Mouse (Mus musculus): ENCODE measurements around the gene Tbc1d10b.

GRCm38 (mm10) chr7:127231376-127231775, 23.1 kb upstream of the Tbc1d10b start:
- no peak for TF ChIP-seq MAX (IDR thresholded peaks at IDR 0.05; ENCODE audit: low read depth)
- no peak for TF ChIP-seq CEBPB (IDR thresholded peaks at IDR 0.05; ENCODE audit: insufficient read depth, poor library complexity, severe bottlenecking)
- TF ChIP-seq USF1 (IDR thresholded peaks at IDR 0.05; ENCODE audit: low read depth): no peak
- TF ChIP-seq E2F4 (IDR thresholded peaks at IDR 0.05; ENCODE audit: insufficient read depth): no peak
- no peak for TF ChIP-seq POLR2A (IDR thresholded peaks at IDR 0.05; ENCODE audit: insufficient read length, low read depth)
- no peak for TF ChIP-seq TCF12 (IDR thresholded peaks at IDR 0.05; ENCODE audit: insufficient read depth, poor library complexity, severe bottlenecking)
- TF ChIP-seq MYOD1 (IDR thresholded peaks at IDR 0.05; ENCODE audit: control insufficient read depth in 1 of 3, insufficient read length in 2 of 3, low read depth in 2 of 3): peak in 1 of 3 experiments; percentile 67
- TF ChIP-seq TCF3 (IDR thresholded peaks at IDR 0.05; ENCODE audit: insufficient read length, low read depth): peak; percentile 37
- TF ChIP-seq POLR2AphosphoS2 (IDR thresholded peaks at IDR 0.05; ENCODE audit: insufficient read length, low read depth): no peak
- TF ChIP-seq MYOG (IDR thresholded peaks at IDR 0.05; ENCODE audit: control insufficient read depth in 1 of 3, insufficient read depth in 1 of 3, insufficient read length in 2 of 3, low read depth in 2 of 3): peak in 2 of 3 experiments; percentile 23 to 75
- no peak for TF ChIP-seq SRF (IDR thresholded peaks at IDR 0.05; ENCODE audit: control insufficient read depth, insufficient read length, low read depth)
- TF ChIP-seq REST (IDR thresholded peaks at IDR 0.05; ENCODE audit: insufficient read depth, insufficient read length): no peak

Measured in myocyte (in vitro differentiated cells).